Mouse (Mus musculus): Measurements from ENCODE around the gene Bin2.

The Bin2 gene

GRCm38 (mm10) chr15:100669337-100669736 is at the start of gene Bin2:
Gene Bin2, minus strand, starts transcription at chr15:100669553.
- DNase-seq, result no peak

- DNase-seq, result no peak
These were observed 49.2 kb upstream of the Bin2 start for GRCm38 (mm10) chr15:100718572-100718971.

GRCm38 (mm10) chr15:100717933-100718332 is 48.6 kb upstream of the Bin2 start:
- no peak for DNase-seq

- no peak for DNase-seq
These were observed 46.1 kb upstream of the Bin2 start for GRCm38 (mm10) chr15:100715399-100715993.

- no peak for DNase-seq
These were observed 45.1 kb upstream of the Bin2 start for GRCm38 (mm10) chr15:100714470-100714869.

- DNase-seq, result no peak
These were observed 41.5 kb upstream of the Bin2 start for GRCm38 (mm10) chr15:100710838-100711237.

GRCm38 (mm10) chr15:100708433-100709078 is 39.2 kb upstream of the Bin2 start:
- DNase-seq, result no peak

- DNase-seq, result no peak
These were observed 36.9 kb upstream of the Bin2 start for GRCm38 (mm10) chr15:100706226-100706625.

GRCm38 (mm10) chr15:100705376-100705775 is 36.0 kb upstream of the Bin2 start:
- no peak for DNase-seq

- no peak for DNase-seq
These were observed 34.6 kb upstream of the Bin2 start for GRCm38 (mm10) chr15:100703913-100704312.

GRCm38 (mm10) chr15:100701856-100702255 is 32.5 kb upstream of the Bin2 start:
- DNase-seq, result no peak

- DNase-seq, result no peak
These were observed 31.8 kb upstream of the Bin2 start for GRCm38 (mm10) chr15:100701108-100701507.

- DNase-seq, result no peak
These were observed 31.1 kb upstream of the Bin2 start for GRCm38 (mm10) chr15:100700424-100700823.

GRCm38 (mm10) chr15:100699386-100699785 is 30.0 kb upstream of the Bin2 start:
- no peak for DNase-seq

- no peak for DNase-seq
These were observed 28.7 kb upstream of the Bin2 start for GRCm38 (mm10) chr15:100698078-100698477.

GRCm38 (mm10) chr15:100694406-100694805 is 25.1 kb upstream of the Bin2 start:
- DNase-seq, result no peak

GRCm38 (mm10) chr15:100691990-100692389 is 22.6 kb upstream of the Bin2 start:
- no peak for DNase-seq

- no peak for DNase-seq
These were observed 18.1 kb upstream of the Bin2 start, which contains the start of gene Cela1 for GRCm38 (mm10) chr15:100687430-100687971. Gene Cela1, minus strand, starts transcription at chr15:100687921.

GRCm38 (mm10) chr15:100686989-100687388 is 17.6 kb upstream of the Bin2 start:
- DNase-seq, result no peak

- no peak for DNase-seq
These were observed 17.1 kb upstream of the Bin2 start for GRCm38 (mm10) chr15:100686434-100686833.

- no peak for DNase-seq
These were observed 16.5 kb upstream of the Bin2 start for GRCm38 (mm10) chr15:100685849-100686248.

- no peak for DNase-seq
These were observed 15.9 kb upstream of the Bin2 start for GRCm38 (mm10) chr15:100685255-100685654.

GRCm38 (mm10) chr15:100684450-100684849 is 15.1 kb upstream of the Bin2 start:
- no peak for DNase-seq

- DNase-seq, result peak; percentile 60
These were observed 13.7 kb upstream of the Bin2 start for GRCm38 (mm10) chr15:100683041-100683440.
